Mouse (Mus musculus): ENCODE measurements at regions not wholly inside any gene's neighbourhood (a gene's known extent, or its start where the extent isn't known, plus 50 kb on each side); places are given as distances from the start of the nearest gene placed in this dataset.

GRCm38 (mm10) chr2:73973774-73974173 lies 62.6 kb upstream of the Atp5g3 start:
- TF ChIP-seq POLR2A (IDR thresholded peaks at IDR 0.05; ENCODE audit: borderline replicate concordance, extremely low read depth, low read depth, low read length) = no peak
- no peak for TF ChIP-seq CTCF (IDR thresholded peaks at IDR 0.05; ENCODE audit: insufficient read depth, low read length)

All from lung, adult 2 months (tissue).